Mouse (Mus musculus): Measurements from ENCODE around the gene Spa17. TPM values are rescaled to one million over a fixed set of nuclear protein-coding genes. Genes with fewer than 3 reads are reported as not detected.

Gene Spa17
- polyA plus RNA-seq, 1 experiment from 2014 or later, result 14.0 TPM

Other genes starting within 250 kb of the Spa17 start
- 0.07 TPM in 1 of 2 replicates, not detected in the other for gene Hepacam, start 246.4 kb downstream of the Spa17 start, polyA plus RNA-seq (2016; fragmentation: Nextera tagmentation; extraction: Ambion mirVana)
- gene Robo4, start 211.8 kb downstream of the Spa17 start, polyA plus RNA-seq (2016; fragmentation: Nextera tagmentation; extraction: Ambion mirVana), result 4.8 and 6.8 TPM in 2 replicates
- gene Robo3, start 180.5 kb downstream of the Spa17 start, polyA plus RNA-seq (2016; fragmentation: Nextera tagmentation; extraction: Ambion mirVana), result 3.9 and 5.5 TPM in 2 replicates
- gene Msantd2, start 124.4 kb downstream of the Spa17 start, polyA plus RNA-seq (2016; fragmentation: Nextera tagmentation; extraction: Ambion mirVana), result 34.4 and 35.4 TPM in 2 replicates
- 26.9 and 27.0 TPM in 2 replicates for gene Esam, start 85.6 kb downstream of the Spa17 start, polyA plus RNA-seq (2016; fragmentation: Nextera tagmentation; extraction: Ambion mirVana)
- 0.29 and 0.47 TPM in 2 replicates for gene Vsig2, start 74.5 kb downstream of the Spa17 start, polyA plus RNA-seq (2016; fragmentation: Nextera tagmentation; extraction: Ambion mirVana)
- 1.7 and 1.8 TPM in 2 replicates for gene Nrgn, start 60.8 kb downstream of the Spa17 start, polyA plus RNA-seq (2016; fragmentation: Nextera tagmentation; extraction: Ambion mirVana)
- gene Siae, start 58.0 kb downstream of the Spa17 start, polyA plus RNA-seq (2016; fragmentation: Nextera tagmentation; extraction: Ambion mirVana), result 5.6 and 6.5 TPM in 2 replicates
- gene Tbrg1, start 43.6 kb upstream of the Spa17 start, polyA plus RNA-seq (2016; fragmentation: Nextera tagmentation; extraction: Ambion mirVana), result 125 and 129 TPM in 2 replicates
- not detected in 2 replicates for gene Panx3, start 55.5 kb upstream of the Spa17 start, polyA plus RNA-seq (2016; fragmentation: Nextera tagmentation; extraction: Ambion mirVana)
- not detected in 2 replicates for gene Olfr160, start 102.5 kb upstream of the Spa17 start, polyA plus RNA-seq (2016; fragmentation: Nextera tagmentation; extraction: Ambion mirVana)
- gene Olfr874, start 131.4 kb upstream of the Spa17 start, polyA plus RNA-seq (2016; fragmentation: Nextera tagmentation; extraction: Ambion mirVana), result not detected in 2 replicates
- gene Olfr875, start 158.1 kb upstream of the Spa17 start, polyA plus RNA-seq (2016; fragmentation: Nextera tagmentation; extraction: Ambion mirVana), result not detected in 2 replicates
- not detected in 2 replicates for gene Olfr876, start 189.3 kb upstream of the Spa17 start, polyA plus RNA-seq (2016; fragmentation: Nextera tagmentation; extraction: Ambion mirVana)
- gene Olfr877, start 240.5 kb upstream of the Spa17 start, polyA plus RNA-seq (2016; fragmentation: Nextera tagmentation; extraction: Ambion mirVana), result not detected in 2 replicates